Mouse (Mus musculus) heart, postnatal 25 days (tissue): ENCODE measurements around the gene Ftsj3. TPM values are rescaled to one million over a fixed set of nuclear protein-coding genes. Genes with fewer than 3 reads are reported as not detected.

Experiments used
- DNase-seq: peaks from one replicate; pipeline ENCODE4 v3.0.0; 2022; ENCODE audit warnings: low spot score
- intact Hi-C: fragments of 180-260 bp; cut with DNase I; formaldehyde crosslinking; loops from one replicate; pipeline ENCODE4 v1.15.1; 2025
- total RNA-seq, 2 experiments: library from RNA; stranded (reverse); gene quantifications; 2 replicates each; pipeline ENCODE4 v1.2.3; 2021

Ftsj3 gene
- 10 to 100 TPM; 20.8 to 21.8 TPM for total RNA-seq

DNA sequence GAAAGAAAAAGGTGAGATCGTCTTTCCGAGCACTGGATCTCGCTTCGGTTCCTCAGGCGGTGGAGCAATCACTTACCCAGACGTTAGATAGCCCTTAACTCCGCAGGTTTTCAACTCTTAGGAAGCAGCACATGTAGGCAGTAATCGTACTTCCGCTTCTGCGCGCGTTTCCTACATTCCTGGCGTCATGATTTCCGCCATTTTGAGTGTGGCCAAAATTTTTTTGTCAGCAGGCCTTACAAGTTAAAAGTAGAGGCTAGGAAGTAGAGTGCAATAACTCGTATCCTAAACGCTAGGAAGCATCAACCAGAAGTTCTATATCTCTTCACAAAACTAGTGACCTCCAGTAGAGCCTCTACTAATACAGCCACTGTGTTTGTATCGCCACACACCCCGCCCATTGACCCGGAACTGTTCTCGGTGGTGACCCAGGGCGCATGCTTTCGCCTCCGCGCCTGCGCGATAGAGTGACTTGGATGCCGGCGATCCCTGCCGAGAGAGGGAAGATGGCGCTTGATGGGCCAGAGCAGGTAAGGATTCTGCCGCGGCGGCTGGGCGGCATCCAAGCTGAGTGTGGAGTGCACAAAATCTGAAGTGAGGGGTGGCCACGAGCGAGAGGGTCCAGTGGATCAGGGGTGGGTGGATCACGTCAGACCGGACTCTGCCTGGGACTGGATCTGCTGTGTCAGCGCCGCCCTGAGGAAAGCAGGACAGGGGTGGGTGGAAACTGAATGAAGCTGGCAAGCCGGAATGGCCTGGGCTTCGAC is at the start of gene Ftsj3, which contains the start of gene Psmc5:
TSS of gene Ftsj3 (minus strand) at position 395 of the 767 bp plus-strand sequence.
TSS of gene Psmc5 (plus strand) at position 470 of the 767 bp plus-strand sequence.
- peak; percentile 94 for DNase-seq
- intact Hi-C loops, result loop anchor here (2.0 kb wide), 1 partner anchor 17 kb away; the partner anchor contains the start of gene Smarcd2

DNA sequence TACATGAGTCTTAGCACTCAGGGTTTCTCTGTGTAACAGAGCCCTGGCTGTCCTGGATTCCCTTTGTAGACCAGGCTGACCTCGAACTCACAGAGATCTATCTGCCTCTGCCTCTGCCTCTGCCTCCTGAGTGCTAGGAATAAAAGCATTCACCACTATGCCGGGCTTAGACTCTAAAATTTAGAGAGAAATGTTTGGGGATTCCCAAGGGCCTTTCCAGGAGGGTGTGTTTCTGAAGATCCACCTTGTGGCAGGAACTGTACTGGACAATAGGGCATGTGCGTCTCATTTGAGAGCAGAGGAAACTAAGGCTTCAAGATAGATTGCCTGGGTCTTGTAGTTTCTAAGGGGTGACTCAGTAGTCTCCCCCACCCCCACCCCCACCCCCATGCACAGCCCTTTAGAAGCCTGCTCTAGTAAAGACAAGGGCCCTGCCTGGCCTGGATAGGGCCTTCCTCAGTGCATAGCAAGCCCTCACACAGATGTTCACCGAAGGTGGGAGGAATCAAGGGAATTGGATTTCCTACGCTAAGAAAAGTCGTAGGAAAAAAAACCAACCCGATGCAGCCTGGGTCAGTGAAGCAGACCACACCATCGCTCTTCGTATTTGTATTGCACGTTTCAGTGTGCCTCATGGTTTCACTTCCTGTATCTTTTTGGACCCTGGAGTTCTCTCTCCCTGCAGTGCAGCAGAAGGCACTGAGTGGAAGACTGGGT is 49.6 kb upstream of the Ftsj3 start:
- intact Hi-C loops, result no loop called here
- DNase-seq, result no peak

DNA sequence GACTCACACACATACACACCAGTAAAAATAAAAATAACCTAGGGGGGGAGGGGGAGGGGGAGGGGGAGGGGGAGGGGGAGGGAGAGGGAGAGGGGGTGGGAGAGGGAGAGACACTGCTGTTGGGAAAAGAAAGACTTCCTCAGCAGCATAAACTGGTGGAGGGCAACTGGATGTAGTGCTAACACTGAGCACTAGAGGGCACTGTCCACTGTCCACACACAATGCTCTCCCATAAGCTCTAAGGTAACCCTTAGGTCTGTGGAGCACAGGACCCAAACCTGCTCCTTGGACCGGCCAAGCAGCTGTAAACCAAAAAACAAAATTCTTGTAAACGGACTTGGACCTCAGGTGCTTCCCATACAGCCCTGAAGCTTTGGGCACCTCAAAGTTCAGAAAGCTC is 46.8 kb upstream of the Ftsj3 start:
- no peak for DNase-seq
- intact Hi-C loops, result loop anchor here (2.0 kb wide), 3 partner anchors 22 to 90 kb away; no protein-coding TSS in a partner anchor

DNA sequence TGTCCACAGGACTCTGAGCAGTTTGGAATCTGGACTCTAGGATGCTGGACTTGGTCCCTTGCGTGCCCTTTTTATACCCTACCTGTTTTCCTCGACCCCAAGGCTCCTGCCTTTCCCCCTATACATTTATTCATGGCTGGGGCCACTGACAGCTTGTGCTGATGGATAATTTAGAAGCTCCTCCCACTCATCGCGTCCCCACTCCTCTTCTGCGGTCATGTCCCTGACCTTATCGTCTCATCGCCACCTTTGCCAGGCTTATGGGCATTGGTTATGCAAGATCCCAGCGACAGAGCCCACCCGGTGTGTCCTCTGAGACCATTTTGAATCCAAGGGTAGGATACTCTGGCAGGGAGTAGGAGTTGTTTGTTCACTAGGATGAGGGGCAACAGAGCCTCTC is 45.9 kb upstream of the Ftsj3 start, which contains the start of gene Gh:
TSS of gene Gh (minus strand) at position 101 of the 400 bp plus-strand sequence.
- intact Hi-C loops, result loop anchor here (2.0 kb wide), 3 partner anchors 23 to 91 kb away; no protein-coding TSS in a partner anchor
- DNase-seq, result no peak

DNA sequence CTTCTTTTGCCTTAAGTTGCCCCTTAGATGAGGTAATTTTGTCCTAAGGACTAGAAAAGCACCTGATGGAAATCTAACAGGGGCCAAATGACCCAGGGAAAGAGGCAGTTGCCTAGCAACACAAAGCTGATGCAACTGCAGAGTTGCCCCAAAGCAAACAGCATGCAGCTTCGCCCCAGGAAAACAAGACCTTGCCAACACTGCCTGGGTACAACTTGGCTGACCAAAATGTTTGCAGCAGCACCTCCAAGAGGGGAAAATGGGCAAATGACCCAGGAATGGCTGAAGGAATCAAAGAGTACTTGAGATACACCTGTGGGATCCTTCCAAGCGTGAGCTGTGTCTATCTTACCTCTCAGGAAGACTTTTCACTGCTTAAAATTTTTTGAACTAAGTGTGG is 36.0 kb upstream of the Ftsj3 start:
- intact Hi-C loops, result no loop called here

DNA sequence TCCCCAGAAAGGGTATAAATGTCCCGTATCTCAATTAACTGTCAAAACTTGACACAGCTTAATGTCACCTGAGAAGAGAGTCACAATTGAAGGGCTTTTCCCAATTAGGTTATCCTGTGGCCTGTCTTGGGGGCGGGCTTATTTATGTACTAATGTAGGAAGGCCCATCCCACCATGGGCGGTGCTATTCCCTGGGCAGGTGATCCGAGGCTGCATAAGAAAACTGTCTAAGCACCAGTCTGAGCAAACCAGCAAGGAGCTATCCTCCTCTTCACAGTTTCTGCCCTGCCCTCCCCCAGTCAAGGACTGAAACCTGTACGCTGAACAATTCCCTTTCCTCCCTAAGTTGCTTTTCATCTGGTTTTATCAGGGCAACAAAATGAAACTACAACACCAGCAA is 34.5 kb upstream of the Ftsj3 start:
- intact Hi-C loops, result no loop called here
- DNase-seq, result no peak

More for the DNA sequence above, 36.0 kb upstream of the Ftsj3 start:
- DNase-seq, result no peak

DNA sequence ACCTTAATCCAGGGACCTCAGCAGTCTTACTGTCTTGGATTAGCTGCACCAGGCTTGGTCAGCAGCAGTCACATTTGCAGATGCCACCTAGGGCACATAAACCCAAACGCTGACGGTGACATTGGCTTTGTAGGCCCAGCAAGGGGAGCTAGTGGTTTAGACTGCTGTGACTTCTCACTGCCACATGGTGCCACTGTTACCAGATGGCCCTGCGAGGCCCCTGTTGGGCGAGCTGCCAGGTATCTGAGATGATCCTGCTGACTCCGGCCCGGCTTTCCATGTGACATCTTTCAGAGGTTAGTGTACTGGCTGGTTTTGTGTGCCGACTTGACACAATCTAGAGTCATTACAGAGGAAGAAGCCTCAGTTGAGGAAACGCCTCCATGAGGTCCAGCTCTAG is 33.5 kb upstream of the Ftsj3 start:
- DNase-seq, result no peak
- intact Hi-C loops, result no loop called here

DNA sequence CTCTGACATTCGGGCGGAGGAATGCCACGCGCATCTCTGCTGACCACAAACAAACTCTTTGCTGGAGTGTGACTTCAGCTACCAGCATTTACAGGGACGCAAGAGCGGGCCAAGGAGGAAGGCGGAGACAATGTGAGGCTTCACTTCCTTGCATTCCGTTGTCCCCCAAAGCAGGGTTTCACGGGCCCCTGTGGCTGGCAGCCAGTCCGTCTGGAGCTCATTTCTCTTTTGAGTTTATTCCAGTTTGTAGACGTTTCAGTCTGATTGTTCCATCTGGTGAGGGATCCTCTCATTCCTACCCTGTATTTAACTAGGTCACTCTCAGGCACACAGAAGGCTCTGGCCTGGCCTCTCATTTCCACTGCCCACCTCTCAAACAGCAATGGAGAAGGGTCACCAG is 31.1 kb upstream of the Ftsj3 start:
- intact Hi-C loops, result no loop called here
- DNase-seq, result no peak

DNA sequence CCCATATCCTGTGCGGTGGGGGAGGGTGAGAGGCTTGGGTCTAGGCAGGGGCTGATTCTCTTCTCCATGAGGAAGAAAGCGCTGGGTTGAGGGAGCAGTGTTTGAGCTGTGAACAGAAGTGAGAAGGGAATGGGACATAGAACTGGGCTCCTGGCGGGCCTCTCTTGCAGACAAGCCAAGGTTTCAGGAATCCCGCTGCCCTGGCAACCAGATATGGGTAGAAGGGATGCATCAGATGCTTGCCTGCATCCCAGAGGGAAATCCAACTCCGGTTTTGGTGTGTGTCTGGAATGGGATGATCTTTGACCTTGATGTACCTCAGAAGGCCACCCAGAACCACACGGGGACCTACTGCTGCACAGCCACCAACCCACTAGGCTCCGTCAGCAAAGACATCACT is 30.3 kb upstream of the Ftsj3 start:
- intact Hi-C loops, result no loop called here
- no peak for DNase-seq

DNA sequence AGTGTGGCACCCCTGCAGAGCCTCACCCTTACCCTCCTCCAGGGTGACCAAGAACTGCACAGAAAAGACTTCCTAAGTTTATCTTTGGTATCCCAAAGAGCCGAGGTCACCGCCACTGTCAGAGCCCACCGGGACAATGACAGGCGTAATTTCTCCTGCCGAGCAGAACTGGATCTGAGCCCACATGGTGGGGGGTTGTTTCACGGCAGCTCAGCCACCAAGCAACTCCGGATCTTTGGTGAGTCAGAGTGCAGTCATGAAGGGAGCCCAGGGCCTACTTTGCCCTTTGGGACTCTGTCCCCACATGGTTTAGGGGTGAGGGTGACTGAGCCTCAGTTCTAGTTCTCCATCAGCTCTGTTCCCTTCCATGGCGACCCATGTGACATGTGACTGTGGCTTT is 28.2 kb upstream of the Ftsj3 start:
- no peak for DNase-seq
- intact Hi-C loops, result no loop called here

DNA sequence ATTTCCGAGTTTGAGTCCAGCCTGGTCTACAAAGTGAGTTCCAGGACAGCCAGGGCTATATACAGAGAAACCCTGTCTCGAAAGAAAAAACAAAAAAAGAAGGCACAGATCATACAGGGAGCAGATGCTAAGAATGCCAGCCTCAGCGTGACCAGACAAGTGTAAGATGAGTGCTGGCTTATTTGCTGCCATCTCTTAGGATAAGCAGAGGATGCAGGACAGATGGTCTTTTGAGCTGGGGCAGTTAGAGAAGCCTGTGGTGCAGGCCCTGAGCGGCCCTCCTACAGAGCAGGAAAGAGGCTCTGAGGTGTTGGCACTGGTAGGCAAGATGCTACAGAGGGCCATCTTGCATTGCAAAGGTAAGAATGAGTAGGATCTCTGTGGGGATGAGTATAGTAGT is 27.5 kb upstream of the Ftsj3 start:
- intact Hi-C loops, result no loop called here
- no peak for DNase-seq

DNA sequence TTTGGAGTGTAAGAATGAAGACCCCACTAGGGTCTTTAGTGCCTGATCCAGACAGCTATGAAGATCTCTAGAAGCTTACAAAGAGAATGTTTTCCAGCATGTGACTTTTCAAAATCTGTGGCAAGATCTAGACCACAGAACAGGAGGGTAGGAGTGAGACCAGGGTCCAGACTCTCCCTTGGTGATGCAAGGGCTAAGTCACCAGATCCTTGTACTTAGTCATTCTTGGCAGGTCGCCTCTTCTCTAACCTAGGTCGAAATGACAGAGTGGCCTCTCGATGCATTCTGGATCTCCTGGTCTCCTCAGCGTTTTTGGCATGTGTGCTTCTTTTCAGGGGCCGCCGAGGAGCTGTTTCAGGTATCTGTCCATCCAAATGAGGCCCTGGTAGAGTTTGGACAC is 26.6 kb upstream of the Ftsj3 start:
- intact Hi-C loops, result no loop called here
- no peak for DNase-seq

DNA sequence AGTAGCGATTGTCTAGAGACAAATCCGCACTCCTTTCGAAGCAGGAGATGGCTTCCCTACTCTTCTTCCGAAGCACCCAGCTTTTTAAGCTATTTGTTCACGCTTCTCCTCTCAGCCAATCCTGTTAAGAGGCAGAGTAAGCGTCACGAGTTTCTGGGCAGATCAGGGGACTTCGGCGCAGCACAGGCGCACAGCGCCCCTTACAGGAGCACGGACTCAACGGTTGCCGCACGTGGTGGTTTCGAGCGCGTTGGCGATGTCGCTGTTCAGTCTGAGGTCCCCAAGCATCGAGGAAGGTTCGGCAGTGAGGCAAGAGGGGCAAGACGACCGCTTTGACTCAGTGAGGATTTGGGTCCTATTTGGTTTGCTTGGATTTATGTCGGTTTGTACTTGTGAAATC is 20.6 kb upstream of the Ftsj3 start, which contains the start of gene Tcam1:
TSS of gene Tcam1 (plus strand) at position 219 of the 400 bp plus-strand sequence.
- DNase-seq, result peak; percentile 80
- intact Hi-C loops, result loop anchor here (10.0 kb wide), 2 partner anchors 218 to 338 kb away; partner anchors contain the start of gene Tex2

DNA sequence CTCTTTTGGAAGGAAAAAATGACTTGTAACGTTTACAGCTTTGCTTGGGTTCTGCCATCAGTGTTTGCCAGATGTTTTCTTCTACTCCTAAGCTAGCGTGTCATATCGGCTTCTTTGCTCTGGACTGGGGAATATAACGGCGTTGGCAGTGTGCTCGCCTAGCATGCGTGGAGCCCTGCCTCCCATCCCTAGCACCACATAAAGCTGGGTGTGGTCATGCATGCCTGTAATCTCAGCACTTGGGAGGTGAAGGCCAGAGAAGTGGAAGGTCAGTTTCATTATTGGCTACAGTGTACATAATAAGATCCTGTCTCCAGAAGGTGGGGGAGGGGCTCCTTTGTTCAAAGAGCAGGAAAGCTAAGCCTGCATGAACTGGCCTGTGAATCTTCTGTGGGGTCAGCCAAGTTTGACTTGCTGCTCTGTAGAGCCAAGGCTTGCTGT is 19.1 kb upstream of the Ftsj3 start:
- intact Hi-C loops, result loop anchor here (10.0 kb wide), 2 partner anchors 220 to 340 kb away; partner anchors contain the start of gene Tex2
- DNase-seq, result no peak

DNA sequence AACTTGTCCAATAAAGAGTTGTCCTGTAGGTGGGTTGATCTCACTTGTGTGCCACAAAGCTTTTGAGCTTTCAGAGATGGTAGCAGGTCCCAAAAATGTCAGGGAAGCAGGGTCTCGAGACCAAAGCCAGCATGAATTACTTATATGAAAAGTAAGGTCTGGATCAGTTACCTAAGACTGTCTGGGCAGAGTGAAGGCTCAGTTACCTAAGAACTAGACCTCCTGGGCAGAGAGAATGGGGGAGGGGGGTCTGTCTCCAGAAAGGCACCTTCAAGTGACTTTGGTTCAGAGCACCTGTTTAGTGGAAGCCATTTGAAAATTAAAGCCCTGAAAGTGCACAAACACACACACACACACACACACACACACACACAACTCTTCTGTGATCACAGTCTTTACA is 18.5 kb upstream of the Ftsj3 start:
- DNase-seq, result no peak
- intact Hi-C loops, result loop anchor here (10.0 kb wide), 2 partner anchors 220 to 340 kb away; partner anchors contain the start of gene Tex2

DNA sequence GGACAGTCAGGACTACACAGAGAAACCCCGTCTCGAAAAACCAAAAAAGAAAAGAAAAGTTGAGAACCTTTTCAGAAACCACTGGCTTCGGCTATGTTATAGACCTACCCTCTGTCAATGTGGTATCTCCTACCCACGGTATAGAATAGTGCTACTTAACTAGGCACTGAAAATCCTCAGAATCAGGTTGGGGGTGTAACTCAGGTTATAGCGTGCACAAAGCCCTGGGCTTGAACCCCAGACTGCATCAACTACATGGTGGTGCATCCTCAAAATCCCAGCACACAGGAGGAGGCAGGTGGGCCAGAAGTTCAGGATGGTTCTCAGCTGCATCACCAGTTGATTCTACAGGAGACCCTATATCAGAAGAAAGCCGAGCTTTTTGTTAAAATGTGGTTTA is 17.9 kb upstream of the Ftsj3 start:
- intact Hi-C loops, result loop anchor here (2.0 to 10.0 kb wide), 4 partner anchors 17 to 341 kb away; partner anchors contain the start of genes Ccdc47, Ddx42, Ftsj3 and Psmc5
- DNase-seq, result no peak

DNA sequence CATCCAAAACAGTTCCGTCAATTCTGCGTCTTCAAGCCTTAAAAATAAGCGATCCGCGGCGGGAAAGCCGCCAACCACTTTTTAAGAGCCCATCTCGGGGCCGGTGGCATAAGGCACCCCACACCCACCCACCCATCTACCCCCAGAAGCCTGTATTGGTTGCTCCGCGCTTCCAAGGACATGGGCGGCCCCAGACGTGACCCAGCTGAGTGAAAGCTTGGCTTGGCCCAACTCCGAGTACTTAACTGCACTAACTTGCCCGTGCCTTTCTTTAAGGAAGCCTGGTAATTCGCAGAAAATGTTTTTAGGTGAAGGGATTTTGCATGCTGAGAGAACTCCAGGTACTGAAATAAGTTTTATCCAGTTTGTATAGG is 17.4 kb upstream of the Ftsj3 start:
- intact Hi-C loops, result loop anchor here (2.0 to 10.0 kb wide), 4 partner anchors 16 to 342 kb away; partner anchors contain the start of genes Ccdc47, Ddx42, Ftsj3 and Psmc5
- no peak for DNase-seq

DNA sequence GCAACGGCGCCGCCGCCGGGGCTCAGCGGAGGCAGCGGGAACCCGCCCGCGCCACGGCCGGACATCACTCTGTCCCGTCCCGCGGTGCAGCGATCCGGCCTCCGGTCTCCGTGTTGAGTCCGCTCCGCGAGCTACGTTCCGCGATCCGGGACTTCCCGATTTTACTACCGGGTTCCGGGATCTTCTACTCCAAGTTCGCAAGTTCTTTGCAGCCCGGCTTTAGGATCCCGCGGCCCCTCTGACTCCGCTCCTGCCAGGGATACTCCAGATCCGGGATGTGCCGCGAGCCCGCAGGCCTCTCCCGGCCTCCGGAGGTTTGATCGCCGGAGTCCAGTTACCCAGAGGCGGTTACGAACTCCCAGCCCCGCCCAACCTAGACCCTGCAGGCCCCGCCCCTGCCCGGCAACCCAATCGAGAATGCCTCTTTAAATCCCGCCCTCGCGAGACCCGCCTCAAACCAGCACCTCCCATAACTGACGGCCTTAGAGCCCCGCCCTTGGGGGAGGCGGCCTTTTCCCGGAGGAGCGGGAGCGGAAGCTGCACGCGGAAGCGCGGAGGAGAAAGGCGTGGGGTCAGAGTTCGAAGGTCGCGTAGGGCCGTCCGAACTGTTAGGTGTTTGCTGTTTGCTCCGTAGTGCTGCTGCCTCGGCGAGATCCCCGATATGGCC is 16.9 kb upstream of the Ftsj3 start, which contains the start of gene Smarcd2:
TSS of gene Smarcd2 (minus strand) at position 329 of the 667 bp plus-strand sequence.
- peak; percentile 100 for DNase-seq
- intact Hi-C loops, result loop anchor here (2.0 to 10.0 kb wide), 4 partner anchors 16 to 342 kb away; partner anchors contain the start of genes Ccdc47, Ddx42, Ftsj3 and Psmc5

DNA sequence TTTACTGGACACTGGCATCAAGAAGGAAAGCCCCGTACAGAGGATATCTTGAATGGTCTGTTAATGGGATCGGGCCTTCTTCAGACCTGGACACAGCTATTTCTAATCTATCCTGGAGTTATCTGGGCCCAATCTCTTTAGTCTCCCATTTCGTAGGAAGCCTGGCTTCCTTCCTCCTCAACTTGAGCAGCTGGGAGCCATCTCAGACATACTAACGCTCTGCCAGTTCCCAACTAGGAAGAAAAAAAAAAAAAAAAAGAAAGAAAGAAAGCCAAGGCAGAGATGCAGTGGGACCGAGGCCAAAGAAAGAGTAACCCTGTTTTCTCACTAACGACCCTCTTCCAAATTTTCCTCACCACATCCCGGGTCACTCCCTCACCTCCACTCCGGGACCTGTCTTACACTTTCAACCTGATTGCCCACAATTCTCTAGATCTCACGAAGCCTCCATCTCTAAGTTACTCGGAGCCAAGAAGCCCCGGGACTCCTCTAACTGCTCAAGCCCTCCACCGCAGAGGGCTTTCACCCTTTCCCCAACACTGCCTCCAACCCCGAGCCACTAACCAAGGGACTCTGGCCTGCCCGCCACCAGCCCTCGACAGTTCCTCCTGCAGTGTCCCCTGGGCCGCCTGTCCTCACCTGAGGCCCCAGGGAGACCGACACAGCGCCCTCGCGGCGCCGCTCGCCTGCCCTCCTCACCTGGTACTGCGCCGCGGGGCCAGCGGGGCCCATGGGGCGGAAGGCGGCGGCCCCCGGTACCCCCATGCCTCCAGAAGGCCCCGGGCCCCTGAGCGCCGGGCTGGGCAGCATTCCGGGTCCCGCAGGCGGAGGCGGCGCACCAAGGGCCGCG is 16.1 kb upstream of the Ftsj3 start:
- DNase-seq, result no peak
- intact Hi-C loops, result loop anchor here (2.0 to 10.0 kb wide), 4 partner anchors 15 to 343 kb away; partner anchors contain the start of genes Ccdc47, Ddx42, Ftsj3 and Psmc5
